Mouse (Mus musculus) liver, adult 2 months (tissue): ENCODE measurements around the gene Sars.

Source experiments
- CTCF ChIP-seq: fragments of 200-500 bp; IDR thresholded peaks from 2 replicates; pipeline ENCODE4 v1.5.1; 2011; ENCODE audit warnings: low read depth, low read length, control low read depth
- POLR2A ChIP-seq: fragments of 200-500 bp; IDR thresholded peaks from 2 replicates; pipeline ENCODE4 v1.6.1; 2011; ENCODE audit warnings: low read length, control low read depth; ENCODE audit not compliant: insufficient read depth; ENCODE audit errors: extremely low read depth

GRCm38 (mm10) chr3:108410359-108410714, 34.7 kb downstream of the Sars start:
- TF ChIP-seq CTCF (no peak), POLR2A (no peak)
